Mouse (Mus musculus): ENCODE measurements around the gene Wasf2. TPM values are rescaled to one million over a fixed set of nuclear protein-coding genes. Genes with fewer than 3 reads are reported as not detected.

Gene Wasf2
- total RNA-seq, 2 experiments from 2014 or later = 31.1 to 31.8 TPM

Small RNAs within 50 kb of the gene (microRNA-seq; reads per million reads assigned to microRNA genes)
- 0 reads per million in 2 experiments for gene Mir7017

Other genes starting within 250 kb of the Wasf2 start
- 10 to 100 TPM; 21.8 to 22.3 TPM for gene Stx12, start 246.0 kb upstream of the Wasf2 start, total RNA-seq (2021)
- 10 to 100 TPM; 22.0 to 29.5 TPM for gene Fam76a, start 207.9 kb upstream of the Wasf2 start, total RNA-seq (2021)
- gene Fgr, start 156.4 kb upstream of the Wasf2 start, total RNA-seq (2021) = under 1 TPM in 1 of 2 experiments, not detected in 1; 0.10 TPM
- gene Ahdc1, start 119.2 kb upstream of the Wasf2 start, total RNA-seq (2021) = 10 to 100 TPM; 27.4 to 31.7 TPM
- under 1 TPM in 1 of 2 experiments, not detected in 1; 0.27 TPM for gene Cd164l2, start 81.6 kb downstream of the Wasf2 start, total RNA-seq (2021)
- gene Gpr3, start 82.0 kb downstream of the Wasf2 start, total RNA-seq (2021) = not detected
- gene Map3k6, start 110.3 kb downstream of the Wasf2 start, total RNA-seq (2021) = 10 to 100 TPM in 1 of 2 experiments, 1 to 10 TPM in 1; 7.1 to 10.4 TPM
- under 1 TPM in 1 of 2 experiments, not detected in 1; 0.64 TPM for gene Sytl1, start 132.6 kb downstream of the Wasf2 start, total RNA-seq (2021)
- gene Tmem222, start 147.3 kb downstream of the Wasf2 start, total RNA-seq (2021) = 10 to 100 TPM; 20.9 to 22.5 TPM
- gene Wdtc1, start 223.0 kb downstream of the Wasf2 start, total RNA-seq (2021) = 10 to 100 TPM; 85.6 to 88.5 TPM
- 1 to 10 TPM; 8.3 to 9.8 TPM for gene Slc9a1, start 239.2 kb downstream of the Wasf2 start, total RNA-seq (2021)

Measured in gastrocnemius, postnatal 36 days (tissue).